Mouse (Mus musculus) intestine, embryonic 15.5 days (tissue): ENCODE measurements around the gene Gm10837. TPM values are rescaled to one million over a fixed set of nuclear protein-coding genes. Genes with fewer than 3 reads are reported as not detected.

Experiments
- ATAC-seq: fragments of 200-750 bp; cut with Nextera tagmentation; 2 replicates; pipeline ENCODE4 v1.8.0; 2017; ENCODE audit warnings: moderate TSS enrichment, moderate library complexity
- H3K27ac ChIP-seq: fragments of 300-500 bp; sonication (generic); 2 replicates; pipeline ENCODE4 v1.5.1; 2015; ENCODE audit warnings: mild to moderate bottlenecking, inconsistent platforms
- H3K27me3 ChIP-seq: fragments of 300-500 bp; sonication (generic); replicated peaks from 2 replicates; pipeline ENCODE4 v1.6.1; 2015; ENCODE audit warnings: inconsistent platforms
- H3K36me3 ChIP-seq: fragments of 300-500 bp; sonication (generic); 2 replicates; pipeline ENCODE4 v1.6.1; 2015; ENCODE audit warnings: inconsistent platforms
- H3K4me1 ChIP-seq: fragments of 300-500 bp; sonication (generic); replicated peaks from 2 replicates; pipeline ENCODE4 v1.6.1; 2015; ENCODE audit warnings: inconsistent platforms
- H3K4me2 ChIP-seq: fragments of 300-500 bp; sonication (generic); replicated peaks from 2 replicates; pipeline ENCODE4 v1.6.1; 2015; ENCODE audit warnings: mild to moderate bottlenecking, inconsistent platforms
- H3K4me3 ChIP-seq: fragments of 300-500 bp; sonication (generic); replicated peaks from 2 replicates; pipeline ENCODE4 v1.5.1; 2015; ENCODE audit warnings: inconsistent platforms
- H3K9ac ChIP-seq: fragments of 300-500 bp; sonication (generic); 2 replicates; pipeline ENCODE4 v1.6.1; 2015; ENCODE audit warnings: inconsistent platforms
- H3K9me3 ChIP-seq: fragments of 300-500 bp; sonication (generic); 2 replicates; pipeline ENCODE4 v1.6.1; 2016; ENCODE audit warnings: inconsistent platforms
- WGBS: fragments of 180-500 bp; shearing (Covaris S2); methylation state at CpG from one replicate; pipeline ENCODE4 v1.1.7; 2015; 5-methylcytosine and 5-hydroxymethylcytosine counted together
- polyA plus RNA-seq: library from polyadenylated mRNA; unstranded; fragments of >200 nt; fragmentation: Nextera tagmentation; extraction: Ambion mirVana; gene quantifications from 2 replicates; pipeline ENCODE4 v1.2.1, GENCODE M21; 2015

Gene Gm10837
- polyA plus RNA-seq, 1 experiment from 2014 or later, result not detected

GRCm38 (mm10) chr14:122467926-122468841 is 22.2 kb upstream of the Gm10837 start:
- Histone ChIP-seq H3K36me3 (no peaks in the 10 kb centered on the region), H3K4me1 (peaks cover 24% of the 10 kb centered on the region), H3K4me3 (no peak overlapping the region), H3K9ac (no peak overlapping the region), H3K27ac (no peak overlapping the region), H3K27me3 (peaks cover 91% of the 10 kb centered on the region), H3K9me3 (no peaks in the 10 kb centered on the region), H3K4me2 (no peak overlapping the region)
- no peak for ATAC-seq
- 5% methylated on average over 23 of the region's 23 CpGs for WGBS

DNA sequence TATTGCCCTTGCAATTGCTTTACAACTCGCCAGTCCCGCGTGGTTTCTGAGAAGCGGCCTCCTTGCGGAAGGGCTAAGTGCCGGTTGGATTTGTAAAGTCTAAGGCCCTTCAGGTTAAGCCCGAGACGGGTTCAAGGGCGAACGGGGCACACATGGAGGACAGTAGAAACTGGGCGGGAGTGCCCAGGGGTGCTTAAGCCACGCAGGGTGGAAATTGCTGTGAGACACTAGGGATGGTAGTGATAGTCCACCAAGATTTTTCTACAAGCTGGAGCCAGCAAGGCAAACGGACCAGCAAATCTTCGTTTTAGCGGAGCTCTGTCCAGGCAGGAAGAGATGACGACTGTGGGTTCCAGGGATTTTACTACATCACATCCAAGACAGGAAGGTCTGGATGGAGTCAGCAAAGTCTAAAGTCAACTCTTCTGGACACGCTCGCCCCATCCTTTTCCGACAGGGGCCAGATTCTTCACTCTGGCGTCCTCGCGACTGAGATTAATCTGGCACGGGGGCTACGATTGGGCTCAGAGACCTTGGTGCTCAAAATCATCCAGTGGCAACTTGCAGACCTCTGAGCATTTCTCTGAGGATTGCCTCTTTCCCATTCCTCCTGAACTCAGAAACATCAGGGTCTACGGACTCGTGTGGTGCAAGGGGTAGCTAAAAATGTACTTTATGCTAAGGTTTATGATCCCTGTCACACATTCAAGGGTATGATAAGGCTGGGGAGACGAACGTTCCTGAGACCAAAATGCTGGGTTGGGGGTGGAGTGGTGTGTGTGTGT is 21.2 kb upstream of the Gm10837 start:
- peaks cover 19% of the 10 kb centered on the region for H3K4me1 ChIP-seq
- WGBS, result 2% methylated on average over 28 of the region's 28 CpGs
- H3K4me2 ChIP-seq, result no peak overlapping the region
- ATAC-seq, result no peak
- H3K9ac ChIP-seq, result no peak overlapping the region
- H3K36me3 ChIP-seq, result no peaks in the 10 kb centered on the region
- H3K4me3 ChIP-seq, result no peak overlapping the region
- no peak overlapping the region for H3K27ac ChIP-seq
- no peaks in the 10 kb centered on the region for H3K9me3 ChIP-seq
- H3K27me3 ChIP-seq, result peaks cover 91% of the 10 kb centered on the region

GRCm38 (mm10) chr14:122471449-122472085 is 18.8 kb upstream of the Gm10837 start:
- no peak overlapping the region for H3K9ac ChIP-seq
- H3K9me3 ChIP-seq, result no peaks in the 10 kb centered on the region
- H3K4me2 ChIP-seq, result no peak overlapping the region
- H3K27ac ChIP-seq, result no peak overlapping the region
- ATAC-seq, result no peak
- H3K27me3 ChIP-seq, result peaks cover 91% of the 10 kb centered on the region
- H3K4me1 ChIP-seq, result peaks cover 25% of the 10 kb centered on the region
- whole genome bisulfite sequencing, result 10% methylated on average over 31 of the region's 31 CpGs
- H3K36me3 ChIP-seq, result no peaks in the 10 kb centered on the region
- no peak overlapping the region for H3K4me3 ChIP-seq

DNA sequence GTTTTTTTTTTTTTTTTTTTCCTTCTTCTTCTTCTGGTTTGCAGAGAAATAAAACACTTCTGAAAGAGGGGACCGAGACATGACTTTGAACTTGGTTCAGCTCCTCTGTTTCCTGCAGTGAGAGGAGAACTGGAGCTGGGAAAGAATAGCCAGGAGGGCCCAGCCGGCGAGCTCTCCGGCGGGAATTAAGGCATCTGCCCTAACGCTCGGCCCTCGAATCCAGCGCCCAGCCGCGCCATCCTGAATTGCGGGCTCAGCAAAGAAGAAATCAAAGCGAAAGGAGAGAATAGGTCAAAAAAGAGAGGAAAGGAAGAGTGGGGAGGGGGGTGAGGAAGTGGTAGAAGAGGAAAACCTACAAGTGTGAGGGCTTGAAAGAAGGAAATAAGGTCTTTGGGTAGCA is 18.2 kb upstream of the Gm10837 start:
- no peak overlapping the region for H3K4me3 ChIP-seq
- H3K4me1 ChIP-seq, result peaks cover 25% of the 10 kb centered on the region
- ATAC-seq, result no peak
- peaks cover 91% of the 10 kb centered on the region for H3K27me3 ChIP-seq
- no peak overlapping the region for H3K4me2 ChIP-seq
- H3K36me3 ChIP-seq, result no peaks in the 10 kb centered on the region
- H3K9ac ChIP-seq, result no peak overlapping the region
- H3K27ac ChIP-seq, result no peak overlapping the region
- under 1% methylated on average over 13 of the region's 13 CpGs for WGBS
- no peaks in the 10 kb centered on the region for H3K9me3 ChIP-seq

DNA sequence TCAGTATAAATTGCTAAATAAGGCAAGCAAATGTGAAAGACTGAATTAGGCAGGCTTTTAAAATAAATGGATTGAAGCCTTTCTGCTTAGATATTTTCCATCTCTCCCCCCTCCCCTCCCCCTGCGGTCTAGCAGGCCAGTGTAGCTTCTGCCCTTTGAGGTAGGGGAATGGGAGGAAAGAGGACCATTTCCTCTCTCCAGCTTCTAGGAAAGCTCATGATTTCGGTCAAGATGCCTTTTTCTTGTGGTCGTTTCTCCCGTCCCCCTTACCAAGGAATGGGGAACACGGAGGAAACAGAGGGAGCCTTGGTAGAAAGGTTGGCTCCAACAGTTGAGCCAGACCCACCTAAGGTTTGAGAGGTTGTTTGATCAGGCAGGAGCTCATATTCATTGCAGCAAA is 17.7 kb upstream of the Gm10837 start:
- 2% methylated on average over 5 of the region's 5 CpGs for WGBS
- peaks cover 91% of the 10 kb centered on the region for H3K27me3 ChIP-seq
- H3K27ac ChIP-seq, result no peak overlapping the region
- H3K4me3 ChIP-seq, result no peak overlapping the region
- ATAC-seq, result no peak
- no peaks in the 10 kb centered on the region for H3K36me3 ChIP-seq
- H3K9me3 ChIP-seq, result no peaks in the 10 kb centered on the region
- H3K4me1 ChIP-seq, result peaks cover 25% of the 10 kb centered on the region
- no peak overlapping the region for H3K9ac ChIP-seq
- no peak overlapping the region for H3K4me2 ChIP-seq

DNA sequence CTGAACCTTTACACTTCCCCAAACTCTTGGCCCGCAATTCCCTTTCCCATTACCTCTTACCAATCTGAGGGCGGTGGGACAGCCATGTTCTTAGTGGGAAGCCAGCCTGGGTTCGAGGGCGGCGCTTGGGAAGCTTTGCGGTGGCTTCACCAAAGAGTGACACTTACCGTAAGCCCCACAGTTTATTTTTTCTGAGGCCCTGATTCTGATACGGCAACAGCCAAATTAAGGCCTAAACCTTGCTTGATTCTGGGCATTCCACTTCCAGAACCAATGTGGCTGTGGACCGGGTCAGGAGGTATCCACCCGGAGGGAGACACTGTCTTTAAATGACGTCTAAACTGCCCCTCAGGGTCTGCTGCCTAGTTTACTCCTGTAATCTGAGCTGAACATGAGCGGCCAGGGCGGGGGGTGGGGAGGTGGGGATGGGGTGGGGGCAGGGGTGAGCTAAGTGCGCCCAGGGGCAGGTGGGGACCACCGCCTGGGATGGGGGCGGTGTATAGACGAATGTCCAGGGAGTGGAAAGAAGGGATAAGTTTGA is 17.1 kb upstream of the Gm10837 start:
- no peak for ATAC-seq
- Histone ChIP-seq H3K27me3 (peaks cover 92% of the 10 kb centered on the region), H3K27ac (no peak overlapping the region), H3K9ac (no peak overlapping the region), H3K4me1 (peaks cover 25% of the 10 kb centered on the region), H3K4me2 (no peak overlapping the region), H3K36me3 (no peaks in the 10 kb centered on the region), H3K9me3 (no peaks in the 10 kb centered on the region), H3K4me3 (no peak overlapping the region)
- 2% methylated on average over 17 of the region's 17 CpGs for WGBS

GRCm38 (mm10) chr14:122474041-122474890 is 16.1 kb upstream of the Gm10837 start:
- no peaks in the 10 kb centered on the region for H3K36me3 ChIP-seq
- ATAC-seq, result peak; percentile 54
- H3K4me1 ChIP-seq, result peaks cover 25% of the 10 kb centered on the region
- peak overlapping the region; percentile 75 for H3K4me2 ChIP-seq
- under 1% methylated on average over 56 of the region's 57 CpGs for WGBS
- H3K27ac ChIP-seq, result no peak overlapping the region
- H3K27me3 ChIP-seq, result peaks cover 90% of the 10 kb centered on the region
- peak overlapping the region; percentile 32 for H3K4me3 ChIP-seq
- no peak overlapping the region for H3K9ac ChIP-seq
- H3K9me3 ChIP-seq, result no peaks in the 10 kb centered on the region

DNA sequence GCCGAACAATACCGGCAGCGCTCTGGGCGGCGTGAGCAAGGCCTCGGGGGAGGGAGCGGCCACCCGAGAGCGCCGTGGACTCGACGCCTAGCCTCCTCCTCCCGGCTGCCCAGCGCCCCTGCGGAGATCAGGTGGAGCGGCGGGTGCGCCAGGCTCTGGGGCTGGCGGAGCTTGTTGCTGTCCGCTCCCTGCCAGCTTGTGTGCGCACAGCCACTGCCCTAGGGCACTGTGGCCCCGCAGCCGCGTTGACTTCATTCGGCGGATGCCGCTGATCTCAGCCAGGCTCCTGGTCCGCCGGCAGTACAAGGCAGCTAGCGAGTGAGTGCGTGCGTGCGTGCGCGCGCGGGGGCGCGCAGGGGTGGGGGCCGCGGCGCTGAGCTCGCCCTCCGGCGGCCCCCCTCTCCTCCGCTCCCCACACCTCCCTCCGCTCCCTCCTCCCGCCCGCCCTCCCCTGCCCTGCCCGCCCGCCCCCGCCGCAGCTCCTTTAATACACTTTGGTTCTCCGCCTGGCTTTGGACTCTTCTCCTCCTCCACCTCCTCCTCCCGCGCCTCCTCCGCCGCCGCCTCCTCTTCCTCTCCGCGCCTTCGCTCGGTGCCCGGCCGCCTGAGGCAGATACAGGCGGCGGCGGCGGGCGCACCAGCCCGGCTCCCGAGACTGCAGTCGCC is 15.4 kb upstream of the Gm10837 start, which contains the start of gene Zic2:
TSS of gene Zic2 (plus strand) at position 545 of the 666 bp plus-strand sequence.
- H3K27ac ChIP-seq, result no peak within 1 kb of the TSS
- ATAC-seq, result peak; percentile 63
- no peaks in the 10 kb centered on the region for H3K9me3 ChIP-seq
- peaks cover 25% of the 10 kb centered on the region for H3K4me1 ChIP-seq
- H3K36me3 ChIP-seq, result no peaks in the 10 kb centered on the region
- H3K27me3 ChIP-seq, result peaks cover 87% of the 10 kb centered on the region
- under 1% methylated on average over 60 of the region's 73 CpGs for WGBS
- peak within 1 kb of the TSS; percentile 32 for H3K4me3 ChIP-seq
- H3K9ac ChIP-seq, result no peak within 1 kb of the TSS
- H3K4me2 ChIP-seq, result peak within 1 kb of the TSS; percentile 75

GRCm38 (mm10) chr14:122475557-122476040 is 14.8 kb upstream of the Gm10837 start:
- Histone ChIP-seq H3K9ac (no peak overlapping the region), H3K36me3 (no peaks in the 10 kb centered on the region), H3K4me2 (peak overlapping the region; percentile 75), H3K27ac (no peak overlapping the region), H3K4me1 (peaks cover 25% of the 10 kb centered on the region), H3K4me3 (peak overlapping the region; percentile 32), H3K9me3 (no peaks in the 10 kb centered on the region), H3K27me3 (peaks cover 90% of the 10 kb centered on the region)
- WGBS, result under 1% methylated on average over 63 of the region's 65 CpGs
- ATAC-seq, result peak; percentile 13; the same call in 1 of the 2 replicates

DNA sequence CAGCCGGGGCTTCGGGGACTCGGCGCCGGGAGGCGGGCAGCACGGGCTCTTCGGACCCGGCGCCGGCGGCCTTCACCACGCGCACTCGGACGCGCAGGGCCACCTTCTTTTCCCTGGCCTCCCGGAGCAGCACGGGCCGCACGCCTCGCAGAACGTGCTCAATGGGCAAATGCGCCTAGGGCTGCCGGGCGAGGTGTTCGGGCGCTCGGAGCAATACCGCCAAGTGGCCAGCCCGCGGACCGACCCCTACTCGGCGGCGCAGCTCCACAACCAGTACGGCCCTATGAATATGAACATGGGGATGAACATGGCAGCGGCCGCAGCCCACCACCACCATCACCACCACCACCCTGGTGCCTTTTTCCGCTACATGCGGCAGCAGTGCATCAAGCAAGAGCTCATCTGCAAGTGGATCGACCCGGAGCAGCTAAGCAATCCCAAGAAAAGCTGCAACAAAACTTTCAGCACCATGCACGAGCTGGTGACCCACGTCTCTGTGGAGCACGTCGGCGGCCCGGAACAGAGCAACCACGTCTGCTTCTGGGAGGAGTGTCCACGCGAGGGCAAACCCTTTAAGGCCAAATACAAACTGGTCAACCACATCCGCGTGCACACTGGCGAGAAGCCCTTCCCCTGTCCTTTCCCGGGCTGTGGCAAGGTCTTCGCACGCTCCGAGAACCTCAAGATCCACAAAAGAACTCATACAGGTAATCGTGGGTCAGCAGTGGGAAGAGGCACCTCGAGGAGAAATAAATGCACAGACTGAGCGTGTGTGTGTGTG is 14.2 kb upstream of the Gm10837 start:
- WGBS, result 1% methylated on average over 62 of the region's 62 CpGs
- ATAC-seq, result peak; percentile 29; the same call in 1 of the 2 replicates

More for the DNA sequence above, 14.2 kb upstream of the Gm10837 start:
- H3K4me1 ChIP-seq, result peaks cover 25% of the 10 kb centered on the region
- no peak overlapping the region for H3K9ac ChIP-seq
- H3K27me3 ChIP-seq, result peaks cover 90% of the 10 kb centered on the region
- no peak overlapping the region for H3K27ac ChIP-seq
- no peaks in the 10 kb centered on the region for H3K9me3 ChIP-seq
- no peaks in the 10 kb centered on the region for H3K36me3 ChIP-seq
- peak overlapping the region; percentile 32 for H3K4me3 ChIP-seq
- peak overlapping the region; percentile 75 for H3K4me2 ChIP-seq
